Mouse (Mus musculus): ENCODE measurements around the gene Krt24. TPM values are rescaled to one million over a fixed set of nuclear protein-coding genes. Genes with fewer than 3 reads are reported as not detected.
A peak's percentile ranks its signal among the peaks of the same experiment; 100 is the strongest.
"Not testable (repeated sequence)": the region's sequence is repeated elsewhere in the genome, so short reads cannot be mapped to it uniquely, and the experiment has no call there.

The Krt24 gene
- total RNA-seq, 1 experiment from 2014 or later: not detected

DNA sequence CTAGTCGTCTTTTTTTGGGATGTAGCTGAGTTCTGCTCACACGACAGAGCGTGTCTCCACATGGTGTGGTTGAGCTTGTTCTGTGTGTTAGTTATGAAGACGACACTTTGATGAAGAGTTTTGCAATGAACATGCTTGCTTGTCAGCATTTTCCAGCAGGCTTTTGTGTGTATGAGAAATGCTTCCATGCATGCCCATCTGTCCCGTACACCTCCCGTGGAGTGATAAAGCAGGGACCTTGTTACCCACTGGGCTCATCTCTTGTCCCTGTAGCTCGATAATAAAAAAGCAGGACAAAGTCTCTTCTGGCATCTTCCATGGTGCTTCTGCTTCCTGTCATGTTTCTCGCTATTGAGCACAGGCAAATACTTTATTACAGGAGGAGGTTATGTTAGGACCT, 32.4 kb downstream of the Krt24 start:
- no peak for DNase-seq

- no peak for DNase-seq
These were observed 34.4 kb downstream of the Krt24 start for GRCm38 (mm10) chr11:99250666-99251065.

- DNase-seq: no peak
These were observed 34.8 kb downstream of the Krt24 start for GRCm38 (mm10) chr11:99250241-99250640.

DNA sequence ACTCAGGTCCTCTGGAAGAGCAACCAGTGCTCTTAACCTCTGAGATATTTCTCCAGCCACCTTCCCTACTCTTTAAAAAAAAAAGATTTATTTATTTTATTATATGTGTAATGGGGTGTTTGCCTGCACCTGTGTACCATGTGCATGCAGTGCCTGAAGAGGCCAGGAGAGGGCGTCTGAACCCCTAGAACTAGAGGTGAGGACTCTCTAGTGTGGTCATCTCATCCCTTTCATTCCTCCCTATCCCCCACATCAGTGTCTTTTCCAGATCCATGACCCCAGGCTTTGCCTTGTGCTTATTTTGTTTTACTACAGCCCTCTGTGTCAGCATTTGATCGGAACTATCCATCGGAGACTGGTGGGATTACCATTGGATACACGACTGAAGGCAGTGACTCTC, 35.9 kb downstream of the Krt24 start:
- DNase-seq: peak; percentile 61

DNA sequence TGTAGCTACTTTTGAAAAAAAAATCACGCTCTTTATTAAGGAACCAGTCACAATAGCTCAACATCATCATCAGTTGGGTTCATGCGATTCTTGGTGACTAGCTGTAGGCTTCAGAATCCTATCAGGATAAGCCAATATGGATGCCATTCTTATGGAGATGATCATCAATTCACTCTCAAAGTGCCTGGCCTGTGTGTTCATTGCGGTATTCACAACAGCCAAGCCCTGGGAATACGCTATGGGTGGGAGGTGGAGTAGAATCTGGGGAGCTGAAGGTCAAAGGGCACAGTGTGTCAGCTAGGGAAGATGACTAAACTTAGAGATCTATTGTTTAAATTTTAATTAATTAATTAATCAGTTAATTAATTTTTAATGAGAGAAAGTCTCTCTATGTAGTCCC, 37.1 kb downstream of the Krt24 start:
- no peak for DNase-seq

- DNase-seq: not testable (repeated sequence)
These were observed 40.5 kb downstream of the Krt24 start for GRCm38 (mm10) chr11:99244519-99244918.

- DNase-seq: peak; percentile 35
These were observed 41.2 kb downstream of the Krt24 start, which contains the start of gene Krt222 for GRCm38 (mm10) chr11:99243820-99244374. Gene Krt222 (minus strand): TSS chr11:99244085.

- DNase-seq: no peak
These were observed 41.8 kb downstream of the Krt24 start for GRCm38 (mm10) chr11:99243200-99243819.

DNA sequence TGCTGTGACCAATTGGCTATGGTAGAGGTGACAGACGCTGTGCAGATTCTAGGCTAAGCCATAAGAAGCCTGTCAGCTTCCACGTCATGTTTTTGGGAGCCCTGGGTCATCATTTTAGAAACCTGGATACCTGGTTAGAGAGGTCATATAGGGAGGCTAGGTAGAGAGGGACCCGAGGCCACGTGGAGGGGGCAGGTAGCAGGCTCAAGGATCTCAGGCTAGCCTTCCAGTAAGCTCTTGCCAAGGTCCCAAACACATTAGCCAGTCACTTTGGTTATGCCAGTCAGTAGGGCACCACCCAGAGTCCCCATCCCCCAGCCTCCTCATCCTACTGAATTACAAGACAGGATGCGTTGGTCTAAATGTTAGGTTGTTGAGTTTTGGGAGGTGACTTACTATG, 43.0 kb downstream of the Krt24 start:
- DNase-seq: no peak

DNA sequence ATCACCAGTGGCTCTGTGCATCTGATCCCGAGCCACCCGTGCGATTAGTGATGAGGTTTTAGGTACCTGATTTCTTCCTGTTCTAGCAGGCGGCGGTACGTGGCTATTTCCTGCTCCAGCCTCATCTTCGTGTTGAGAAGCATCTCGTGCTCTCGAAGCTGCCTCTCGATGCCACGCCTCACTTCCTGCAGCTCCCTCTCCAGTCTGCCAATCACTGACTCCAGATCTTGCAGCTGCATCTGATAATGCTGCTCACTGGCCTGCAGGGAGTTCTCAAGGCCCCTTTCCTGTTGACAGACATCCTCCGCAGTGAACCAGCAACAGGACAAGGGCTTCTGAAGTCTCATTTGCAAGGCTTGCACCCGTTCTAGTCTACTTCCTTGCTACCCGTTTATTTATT, 46.6 kb downstream of the Krt24 start:
- peak; percentile 18 for DNase-seq

- no peak for DNase-seq
These were observed 53.8 kb downstream of the Krt24 start for GRCm38 (mm10) chr11:99231049-99231816.

- peak; percentile 91 for DNase-seq
These were observed 54.6 kb downstream of the Krt24 start, which contains the start of gene Smarce1 for GRCm38 (mm10) chr11:99230261-99231048. Gene Smarce1 (minus strand): TSS chr11:99231017.

Other genes starting within 250 kb of the Krt24 start
- gene Igfbp4, start 244.0 kb downstream of the Krt24 start, total RNA-seq (2021): 112 and 219 TPM in 2 replicates
- 0.52 and 0.90 TPM in 2 replicates for gene Tns4, start 196.0 kb downstream of the Krt24 start, total RNA-seq (2021)
- 0.48 and 10.5 TPM in 2 replicates for gene Ccr7, start 130.2 kb downstream of the Krt24 start, total RNA-seq (2021)
- gene Smarce1, start 54.2 kb downstream of the Krt24 start, total RNA-seq (2021): 77.0 and 93.4 TPM in 2 replicates
- gene Krt222, start 41.2 kb downstream of the Krt24 start, total RNA-seq (2021): 1.3 and 2.9 TPM in 2 replicates
- gene Krt25, start 37.7 kb upstream of the Krt24 start, total RNA-seq (2021): not detected in 2 replicates
- gene Krt26, start 52.7 kb upstream of the Krt24 start, total RNA-seq (2021): not detected in 2 replicates
- not detected in 2 replicates for gene Krt27, start 65.8 kb upstream of the Krt24 start, total RNA-seq (2021)
- gene Krt28, start 89.6 kb upstream of the Krt24 start, total RNA-seq (2021): not detected in 2 replicates
- gene Krt10, start 104.1 kb upstream of the Krt24 start, total RNA-seq (2021): 4.3 and 5.6 TPM in 2 replicates
- gene Krt12, start 137.0 kb upstream of the Krt24 start, total RNA-seq (2021): not detected in 2 replicates
- 0.30 and 0.96 TPM in 2 replicates for gene Krt20, start 152.9 kb upstream of the Krt24 start, total RNA-seq (2021)
- gene Krt23, start 207.9 kb upstream of the Krt24 start, total RNA-seq (2021): 0.30 and 6.4 TPM in 2 replicates
- gene Krt39, start 236.1 kb upstream of the Krt24 start, total RNA-seq (2021): not detected in 2 replicates